Mouse (Mus musculus) lung, postnatal 25 days (tissue): ENCODE measurements at regions not wholly inside any gene's neighbourhood (a gene's known extent, or its start where the extent isn't known, plus 50 kb on each side); places are given as distances from the start of the nearest gene placed in this dataset.
"Not testable (repeated sequence)": the region's sequence is repeated elsewhere in the genome, so short reads cannot be mapped to it uniquely, and the experiment has no call there.

ENCODE experiments used
- DNase-seq: peaks from one replicate; pipeline ENCODE4 v3.0.0; 2022; ENCODE audit warnings: low spot score

- peak; percentile 80 for DNase-seq
These were observed 68.3 kb downstream of the Hsp90b1 start for GRCm38 (mm10) chr10:86636953-86637376.

GRCm38 (mm10) chr10:86636515-86636914 is 68.8 kb downstream of the Hsp90b1 start:
- not testable (repeated sequence) for DNase-seq

GRCm38 (mm10) chr10:86626734-86627133 is 78.6 kb downstream of the Hsp90b1 start:
- not testable (repeated sequence) for DNase-seq

- DNase-seq, result not testable (repeated sequence)
These were observed 87.2 kb downstream of the Hsp90b1 start for GRCm38 (mm10) chr10:86617958-86618664.

- DNase-seq, result not testable (repeated sequence)
These were observed 93.0 kb downstream of the Hsp90b1 start for GRCm38 (mm10) chr10:86612341-86612740.

GRCm38 (mm10) chr10:86610027-86610426 is 95.3 kb downstream of the Hsp90b1 start:
- not testable (repeated sequence) for DNase-seq

- DNase-seq, result not testable (repeated sequence)
These were observed 102.1 kb upstream of the Syn3 start for GRCm38 (mm10) chr10:86600843-86601242.

- DNase-seq, result not testable (repeated sequence)
These were observed 101.3 kb upstream of the Syn3 start for GRCm38 (mm10) chr10:86599991-86600390.

- not testable (repeated sequence) for DNase-seq
These were observed 91.5 kb upstream of the Syn3 start for GRCm38 (mm10) chr10:86590211-86590610.

- DNase-seq, result not testable (repeated sequence)
These were observed 68.2 kb upstream of the Syn3 start for GRCm38 (mm10) chr10:86566875-86567274.

- no peak for DNase-seq
These were observed 57.1 kb upstream of the Syn3 start for GRCm38 (mm10) chr10:86555843-86556242.
